Mouse (Mus musculus) activated CD4-positive, CD25-positive, alpha-beta regulatory T cell, adult 9 weeks (primary cell): ENCODE data around the gene Ints2. TPM values are rescaled to one million over a fixed set of nuclear protein-coding genes. Genes with fewer than 3 reads are reported as not detected.

Experiments
- polyA plus RNA-seq: library from polyadenylated mRNA; unstranded; fragments of 100-300 nt; shearing (Covaris generic); gene quantifications from one replicate; pipeline ENCODE4 v1.2.1, GENCODE M21; 2017

The Ints2 gene
- 22.7 TPM for polyA plus RNA-seq

GRCm38 (mm10) chr11:86257460-86258076, at the start of gene Ints2:
Gene Ints2, minus strand, starts transcription at chr11:86257575.

DNA sequence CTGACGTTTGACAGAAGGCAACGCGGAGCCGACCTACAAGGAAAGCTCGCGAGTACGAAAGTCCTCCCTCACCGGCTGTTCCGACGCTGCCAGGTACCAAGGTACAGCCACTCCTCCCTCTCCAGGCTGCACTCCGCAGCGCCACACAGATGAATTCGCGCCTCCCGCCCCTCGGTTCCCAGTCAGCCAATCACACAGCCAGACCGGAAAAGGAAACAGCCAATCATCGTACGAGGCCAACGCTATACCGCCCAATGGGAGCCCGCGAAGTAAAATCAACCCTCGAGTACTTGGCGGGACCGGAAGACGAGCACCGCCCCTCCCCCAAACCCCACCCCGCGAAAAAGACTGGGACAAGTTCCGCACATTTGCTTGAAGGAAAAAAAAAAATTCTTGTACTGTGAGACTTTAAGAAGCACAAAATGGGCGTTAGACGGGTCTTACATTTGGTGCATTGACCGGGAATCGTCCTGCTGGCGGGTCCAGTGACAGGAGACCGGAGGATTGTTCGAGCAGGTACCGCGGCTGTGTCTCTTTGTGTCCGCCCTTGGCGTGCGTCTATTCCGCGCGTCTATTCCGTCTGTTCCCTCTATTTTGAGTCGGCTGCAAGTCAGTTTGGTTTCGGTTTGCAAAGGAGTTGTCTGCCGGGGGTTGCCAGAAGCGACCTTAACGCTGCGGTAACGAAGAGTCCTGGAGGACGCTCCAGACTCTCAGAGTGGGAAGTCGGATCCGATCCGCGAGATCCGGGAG, 56.2 kb downstream of the Ints2 start, which contains the start of gene Brip1:
TSS of gene Brip1 (minus strand) at position 157 of the 750 bp plus-strand sequence.

Other genes starting within 250 kb of the Ints2 start
- 2.7 TPM for gene Brip1, start 56.4 kb downstream of the Ints2 start, polyA plus RNA-seq
- gene Med13, start 100.0 kb upstream of the Ints2 start, polyA plus RNA-seq: 6.9 TPM
- 54.4 TPM for gene Rnft1, start 227.1 kb upstream of the Ints2 start, polyA plus RNA-seq